Mouse (Mus musculus): ENCODE data around the gene Mapkap1. TPM values are rescaled to one million over a fixed set of nuclear protein-coding genes. Genes with fewer than 3 reads are reported as not detected.

Mapkap1 gene
- polyA plus RNA-seq, 1 experiment from 2014 or later: 108 TPM

DNA sequence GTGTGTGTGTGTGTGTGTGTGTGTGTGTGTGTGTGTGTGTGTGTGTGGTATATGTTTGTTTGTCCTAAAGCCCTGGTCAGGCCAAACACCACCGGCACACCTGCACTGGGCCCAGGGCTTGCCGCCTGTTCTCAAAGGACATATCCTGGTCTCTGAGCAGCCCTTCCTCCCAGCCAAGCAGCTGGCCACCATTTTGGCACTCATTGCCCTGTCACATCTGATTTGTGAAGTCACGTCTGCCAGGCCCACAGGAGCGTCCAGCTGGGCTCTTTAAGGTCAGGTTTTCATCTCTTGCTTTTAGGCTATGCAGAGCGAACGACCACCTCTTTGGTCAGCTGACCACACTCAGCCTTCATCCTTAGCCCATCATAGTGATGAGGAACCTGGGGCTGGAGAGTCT, 223.9 kb downstream of the Mapkap1 start:
- H3K27ac ChIP-seq (ENCODE audit: low read depth, low read length): no peak overlapping the region
- WGBS: 63% methylated on average over 6 of the region's 6 CpGs
- H3K4me1 ChIP-seq (ENCODE audit: control insufficient read depth, insufficient read depth, low read length): no peaks in the 10 kb centered on the region
- H3K4me3 ChIP-seq (ENCODE audit: low read depth, low read length): no peak overlapping the region
- H3K4me2 ChIP-seq (ENCODE audit: low read depth): no peak overlapping the region
- no peaks in the 10 kb centered on the region for H3K27me3 ChIP-seq (ENCODE audit: control insufficient read depth, insufficient read depth, low read length)
- no peaks in the 10 kb centered on the region for H3K9me3 ChIP-seq (ENCODE audit: control insufficient read depth, low read length)
- no peak overlapping the region for H3K9ac ChIP-seq (ENCODE audit: low read length)
- DNase-seq (ENCODE audit: low spot score) (no peak), ATAC-seq (ENCODE audit: insufficient read depth, low FRiP score, low TSS enrichment) (no peak)
- H3K36me3 ChIP-seq (ENCODE audit: control insufficient read depth, insufficient read depth, low read length): no peaks in the 10 kb centered on the region

DNA sequence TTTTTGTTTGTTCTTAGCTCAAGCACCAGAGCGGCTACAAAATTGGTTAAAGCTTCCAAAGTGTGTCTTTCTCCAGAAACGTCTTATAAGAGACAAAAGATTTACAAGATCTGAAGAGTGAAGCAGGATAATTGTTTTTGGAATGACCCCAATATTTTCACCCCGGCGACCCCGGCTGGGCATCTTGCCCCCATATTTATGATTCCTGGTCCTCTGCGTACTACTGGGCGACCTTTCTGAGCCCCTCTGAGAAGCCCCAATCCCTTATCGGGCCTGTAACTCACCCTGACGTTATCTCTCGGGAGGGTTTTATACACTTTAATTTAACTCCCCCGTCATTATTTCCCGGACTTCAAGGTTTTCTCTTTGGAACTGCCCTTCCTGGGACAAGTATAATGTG, 225.5 kb downstream of the Mapkap1 start:
- Histone ChIP-seq H3K4me2 (ENCODE audit: low read depth) (no peak overlapping the region), H3K27ac (ENCODE audit: low read depth, low read length) (no peak overlapping the region), H3K27me3 (ENCODE audit: control insufficient read depth, insufficient read depth, low read length) (no peaks in the 10 kb centered on the region), H3K9me3 (ENCODE audit: control insufficient read depth, low read length) (no peaks in the 10 kb centered on the region), H3K36me3 (ENCODE audit: control insufficient read depth, insufficient read depth, low read length) (no peaks in the 10 kb centered on the region), H3K4me3 (ENCODE audit: low read depth, low read length) (no peak overlapping the region), H3K4me1 (ENCODE audit: control insufficient read depth, insufficient read depth, low read length) (no peaks in the 10 kb centered on the region), H3K9ac (ENCODE audit: low read length) (no peak overlapping the region)
- 79% methylated on average over 12 of the region's 12 CpGs for whole genome bisulfite sequencing
- ATAC-seq (ENCODE audit: insufficient read depth, low FRiP score, low TSS enrichment): no peak
- no peak for DNase-seq (ENCODE audit: low spot score)

DNA sequence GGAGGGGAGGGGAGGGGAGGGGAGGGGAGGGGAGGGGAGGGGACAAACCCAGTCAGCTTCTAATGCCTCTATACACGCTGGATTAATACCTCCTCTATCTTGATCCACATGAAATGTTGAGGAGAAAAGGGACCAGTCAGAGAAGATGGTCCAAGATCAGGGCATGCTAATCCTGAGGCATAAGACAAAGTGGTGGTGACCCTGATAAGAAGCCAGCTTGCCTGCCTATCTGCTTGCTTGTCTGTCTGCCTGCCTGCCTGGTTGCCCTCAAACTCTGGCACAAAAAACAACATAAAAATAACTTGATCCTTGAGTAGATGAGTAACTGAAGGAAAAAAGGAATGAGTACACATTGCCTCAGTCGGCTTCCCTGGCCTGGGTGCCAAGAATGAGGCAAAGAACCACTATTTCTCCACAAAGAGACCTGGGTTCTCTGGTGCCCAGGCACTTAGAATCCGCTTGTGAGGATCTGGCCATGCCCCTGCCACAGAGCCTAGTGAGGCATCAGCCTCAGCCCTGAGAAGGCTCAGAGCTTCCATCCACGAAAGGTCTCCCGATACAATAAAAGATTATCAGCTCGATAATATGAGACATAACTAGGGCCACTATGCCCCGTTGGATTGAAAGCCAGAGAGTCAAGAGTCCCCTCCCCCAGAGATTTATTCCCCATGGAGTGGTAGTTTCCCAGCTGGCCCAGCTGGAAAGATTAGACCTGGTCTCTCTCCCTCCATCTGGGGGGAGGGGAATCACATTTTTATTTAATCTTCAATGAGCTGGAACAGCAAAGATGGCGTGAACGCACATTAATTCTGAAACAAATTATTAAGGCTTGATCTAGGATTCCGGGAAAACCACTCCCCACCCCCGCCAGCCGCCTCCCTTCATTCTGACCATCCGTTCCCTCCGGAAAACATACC, 228.9 kb downstream of the Mapkap1 start:
- H3K4me1 ChIP-seq (ENCODE audit: control insufficient read depth, insufficient read depth, low read length): peaks cover 4% of the 10 kb centered on the region
- H3K27me3 ChIP-seq (ENCODE audit: control insufficient read depth, insufficient read depth, low read length): no peaks in the 10 kb centered on the region
- H3K9me3 ChIP-seq (ENCODE audit: control insufficient read depth, low read length): no peaks in the 10 kb centered on the region
- H3K27ac ChIP-seq (ENCODE audit: low read depth, low read length): 0 out of 2 replicates have a peak overlapping the region, but pooled peaks have one; percentile 27
- no peaks in the 10 kb centered on the region for H3K36me3 ChIP-seq (ENCODE audit: control insufficient read depth, insufficient read depth, low read length)
- H3K9ac ChIP-seq (ENCODE audit: low read length): no peak overlapping the region
- no peak overlapping the region for H3K4me2 ChIP-seq (ENCODE audit: low read depth)
- H3K4me3 ChIP-seq (ENCODE audit: low read depth, low read length): no peak overlapping the region
- peak; percentile 34 for DNase-seq (ENCODE audit: low spot score)
- 68% methylated on average over 14 of the region's 14 CpGs for WGBS
- no peak for ATAC-seq (ENCODE audit: insufficient read depth, low FRiP score, low TSS enrichment)

DNA sequence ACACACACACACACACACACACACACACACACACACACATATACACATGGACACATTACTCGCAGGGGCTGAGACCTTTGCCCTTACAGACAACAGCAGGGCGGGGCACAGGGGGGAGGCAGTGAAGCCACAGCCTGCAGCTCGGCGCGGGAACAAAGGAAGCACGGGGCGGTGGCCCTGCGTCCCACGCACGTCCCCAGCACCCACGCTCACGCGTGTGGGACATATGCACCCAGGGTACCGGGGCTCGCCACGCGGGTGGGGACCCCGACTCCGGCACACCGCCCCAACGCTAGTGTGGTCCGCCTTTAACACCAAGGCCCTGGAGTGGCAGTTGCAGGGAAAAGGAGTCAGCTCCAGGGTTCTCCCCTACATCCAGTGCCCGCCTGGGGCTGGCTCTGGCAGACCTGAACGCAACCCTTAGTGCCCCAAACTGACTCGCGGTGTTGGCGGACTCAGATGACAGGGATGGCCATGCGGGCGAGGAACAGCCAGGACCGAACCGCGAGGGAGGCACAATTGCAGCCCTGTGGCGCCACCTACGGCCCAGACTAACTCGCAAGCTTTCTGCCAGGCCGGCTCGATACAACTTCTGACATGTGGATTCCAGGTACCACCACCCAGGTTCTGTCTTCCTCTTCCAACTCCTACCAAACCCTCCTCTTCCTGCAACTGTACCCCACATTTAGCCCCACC, 232.5 kb downstream of the Mapkap1 start:
- H3K4me3 ChIP-seq (ENCODE audit: low read depth, low read length): peak overlapping the region; percentile 32
- H3K4me2 ChIP-seq (ENCODE audit: low read depth): peak overlapping the region; percentile 87
- H3K36me3 ChIP-seq (ENCODE audit: control insufficient read depth, insufficient read depth, low read length): no peaks in the 10 kb centered on the region
- peak; percentile 89 for DNase-seq (ENCODE audit: low spot score)
- no peaks in the 10 kb centered on the region for H3K9me3 ChIP-seq (ENCODE audit: control insufficient read depth, low read length)
- no peaks in the 10 kb centered on the region for H3K27me3 ChIP-seq (ENCODE audit: control insufficient read depth, insufficient read depth, low read length)
- peak; percentile 54; the same call in 1 of the 2 replicates for ATAC-seq (ENCODE audit: insufficient read depth, low FRiP score, low TSS enrichment)
- H3K4me1 ChIP-seq (ENCODE audit: control insufficient read depth, insufficient read depth, low read length): peaks cover 4% of the 10 kb centered on the region
- 10% methylated on average over 35 of the region's 37 CpGs for WGBS
- peak overlapping the region; percentile 56; the same call in 1 of the 2 replicates for H3K27ac ChIP-seq (ENCODE audit: low read depth, low read length)
- H3K9ac ChIP-seq (ENCODE audit: low read length): peak overlapping the region; percentile 65

DNA sequence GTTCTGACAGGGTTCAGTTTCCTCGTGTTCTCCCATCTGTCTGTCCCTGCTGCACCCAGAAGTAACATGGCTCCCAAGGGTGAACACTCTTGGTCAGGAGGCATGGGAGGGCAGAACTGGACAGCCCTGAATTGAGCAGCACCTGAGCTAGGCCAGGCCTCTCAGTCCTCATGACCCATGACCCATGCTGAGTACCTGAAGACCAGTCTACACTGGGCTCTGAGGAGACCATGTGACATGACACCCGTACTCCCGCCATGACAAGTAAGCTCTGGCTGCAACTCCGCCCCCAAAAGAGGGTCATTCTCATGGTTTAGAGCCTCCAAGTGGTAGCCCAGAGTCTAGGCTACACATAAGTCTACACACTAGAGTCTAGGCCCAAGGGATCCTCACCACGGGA, 233.2 kb downstream of the Mapkap1 start:
- Histone ChIP-seq H3K27me3 (ENCODE audit: control insufficient read depth, insufficient read depth, low read length) (no peaks in the 10 kb centered on the region), H3K4me2 (ENCODE audit: low read depth) (no peak overlapping the region), H3K9ac (ENCODE audit: low read length) (no peak overlapping the region), H3K9me3 (ENCODE audit: control insufficient read depth, low read length) (no peaks in the 10 kb centered on the region), H3K27ac (ENCODE audit: low read depth, low read length) (no peak overlapping the region), H3K36me3 (ENCODE audit: control insufficient read depth, insufficient read depth, low read length) (no peaks in the 10 kb centered on the region), H3K4me3 (ENCODE audit: low read depth, low read length) (no peak overlapping the region), H3K4me1 (ENCODE audit: control insufficient read depth, insufficient read depth, low read length) (peaks cover 4% of the 10 kb centered on the region)
- ATAC-seq (ENCODE audit: insufficient read depth, low FRiP score, low TSS enrichment) (peak; percentile 32; the same call in 1 of the 2 replicates), DNase-seq (ENCODE audit: low spot score) (no peak)
- 75% methylated on average over 5 of the region's 5 CpGs for WGBS

DNA sequence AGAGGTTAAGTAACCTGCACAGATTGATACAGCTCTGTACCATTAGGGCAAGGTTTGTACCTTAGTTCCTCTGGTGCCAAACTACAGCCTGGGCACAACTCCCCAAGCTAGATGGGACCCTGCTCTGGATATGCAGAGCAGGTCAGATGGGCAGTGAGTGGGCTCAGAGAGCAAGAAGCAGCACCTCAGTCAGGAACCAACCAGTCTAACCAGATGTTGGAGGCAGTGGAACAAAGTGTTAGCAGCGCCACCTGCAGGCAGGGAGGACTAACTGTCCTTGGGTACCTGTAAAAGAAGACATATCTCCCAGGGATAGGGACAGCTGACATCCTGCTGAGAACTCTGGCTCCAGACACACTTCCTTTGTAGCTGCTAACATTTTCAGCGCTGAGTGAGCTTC, 235.8 kb downstream of the Mapkap1 start:
- H3K9ac ChIP-seq (ENCODE audit: low read length): no peak overlapping the region
- WGBS: 28% methylated on average over 2 of the region's 2 CpGs
- ATAC-seq (ENCODE audit: insufficient read depth, low FRiP score, low TSS enrichment) (no peak), DNase-seq (ENCODE audit: low spot score) (peak; percentile 46)
- H3K4me2 ChIP-seq (ENCODE audit: low read depth): no peak overlapping the region
- no peaks in the 10 kb centered on the region for H3K36me3 ChIP-seq (ENCODE audit: control insufficient read depth, insufficient read depth, low read length)
- H3K4me3 ChIP-seq (ENCODE audit: low read depth, low read length): no peak overlapping the region
- H3K27me3 ChIP-seq (ENCODE audit: control insufficient read depth, insufficient read depth, low read length): no peaks in the 10 kb centered on the region
- H3K4me1 ChIP-seq (ENCODE audit: control insufficient read depth, insufficient read depth, low read length): peaks cover 7% of the 10 kb centered on the region
- no peaks in the 10 kb centered on the region for H3K9me3 ChIP-seq (ENCODE audit: control insufficient read depth, low read length)
- no peak overlapping the region for H3K27ac ChIP-seq (ENCODE audit: low read depth, low read length)

DNA sequence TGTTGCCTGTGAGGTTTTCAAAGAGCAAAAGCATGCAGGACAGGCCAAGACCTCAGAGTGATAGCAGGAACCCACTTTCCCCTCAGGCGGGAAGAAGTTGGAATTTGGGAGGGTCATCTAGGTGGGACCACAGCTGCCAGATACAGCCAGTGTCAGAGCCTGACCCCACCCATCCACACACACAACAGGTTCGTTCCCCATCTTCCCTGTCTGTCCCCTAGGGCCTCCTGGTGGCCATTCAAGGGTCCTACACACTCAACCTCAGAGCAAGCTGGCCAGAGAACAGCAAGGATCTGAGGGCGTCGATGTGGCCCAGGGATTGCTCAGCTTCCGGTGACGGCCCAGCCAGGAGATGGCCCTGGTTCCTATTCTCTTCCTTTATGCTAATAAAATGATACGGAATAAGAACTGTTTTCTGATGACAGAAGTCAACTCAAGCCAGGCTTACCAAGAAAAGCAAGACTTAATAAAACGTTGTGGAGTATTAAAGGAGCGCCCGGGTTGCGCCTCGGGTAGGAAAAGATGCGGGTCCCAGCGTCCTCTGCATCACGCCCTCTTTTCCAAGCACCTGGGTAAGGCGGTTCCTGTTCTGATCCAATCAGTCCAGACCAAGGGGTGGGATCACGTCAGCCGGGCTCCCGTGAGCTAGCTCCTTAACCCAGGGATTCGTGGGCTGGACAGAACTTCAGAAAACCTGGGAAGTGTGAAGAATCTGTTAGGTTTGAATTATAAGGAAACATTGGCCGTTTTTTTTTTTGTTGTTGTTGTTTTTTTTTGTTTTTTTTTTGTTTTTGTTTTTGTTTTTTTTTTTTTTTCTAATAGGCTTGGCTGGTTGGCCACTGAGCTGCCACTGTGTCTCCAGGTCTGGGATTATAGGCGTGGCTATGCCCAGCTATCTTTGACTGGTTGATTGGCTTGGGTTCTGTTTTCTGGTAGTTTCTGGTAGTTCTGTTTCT, 238.3 kb downstream of the Mapkap1 start:
- no peak overlapping the region for H3K4me3 ChIP-seq (ENCODE audit: low read depth, low read length)
- 0 out of 2 replicates have a peak, but pooled peaks cover 3% of the 10 kb centered on the region for H3K4me1 ChIP-seq (ENCODE audit: control insufficient read depth, insufficient read depth, low read length)
- no peaks in the 10 kb centered on the region for H3K36me3 ChIP-seq (ENCODE audit: control insufficient read depth, insufficient read depth, low read length)
- H3K27me3 ChIP-seq (ENCODE audit: control insufficient read depth, insufficient read depth, low read length): no peaks in the 10 kb centered on the region
- H3K27ac ChIP-seq (ENCODE audit: low read depth, low read length): no peak overlapping the region
- DNase-seq (ENCODE audit: low spot score) (no peak), ATAC-seq (ENCODE audit: insufficient read depth, low FRiP score, low TSS enrichment) (no peak)
- no peaks in the 10 kb centered on the region for H3K9me3 ChIP-seq (ENCODE audit: control insufficient read depth, low read length)
- no peak overlapping the region for H3K4me2 ChIP-seq (ENCODE audit: low read depth)
- WGBS: 37% methylated on average over 22 of the region's 22 CpGs
- no peak overlapping the region for H3K9ac ChIP-seq (ENCODE audit: low read length)

DNA sequence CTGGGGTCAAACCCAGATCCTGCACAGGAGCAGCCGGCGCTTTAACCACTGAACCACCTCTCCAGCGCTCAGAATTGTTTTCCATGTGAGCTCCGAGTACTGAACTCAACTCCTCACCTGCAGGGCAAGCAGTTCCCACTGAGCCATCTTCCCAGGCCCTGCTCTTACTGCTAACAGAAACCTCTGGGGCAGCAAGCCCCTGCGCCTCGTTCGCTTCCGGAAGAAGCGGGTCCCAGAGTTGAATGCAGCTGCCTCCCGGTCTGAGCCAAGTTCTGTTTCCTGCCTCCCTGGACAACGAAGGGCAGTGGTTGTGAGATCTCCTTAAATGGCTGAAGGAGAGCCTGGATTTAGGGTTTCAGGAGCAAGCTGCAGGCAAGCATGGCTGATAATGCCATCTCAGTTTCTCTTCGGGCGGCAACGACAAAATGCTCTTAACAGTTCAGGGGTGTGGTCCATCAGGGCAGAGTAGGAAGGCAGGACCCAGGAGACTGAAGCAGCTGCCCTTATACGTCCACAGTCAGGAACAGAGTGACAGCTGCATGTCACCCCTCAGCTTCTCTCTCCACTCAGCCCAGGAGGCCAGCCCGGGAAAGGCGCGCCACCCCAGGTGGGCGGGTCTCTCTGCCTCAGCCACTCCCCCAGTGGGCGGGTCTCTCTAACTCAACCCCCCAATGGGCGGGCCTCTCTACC, 239.4 kb downstream of the Mapkap1 start:
- Histone ChIP-seq H3K9ac (ENCODE audit: low read length) (peak overlapping the region; percentile 36; the same call in 1 of the 2 replicates), H3K36me3 (ENCODE audit: control insufficient read depth, insufficient read depth, low read length) (no peaks in the 10 kb centered on the region)
- 19% methylated on average over 21 of the region's 21 CpGs for WGBS

More for the DNA sequence above, 239.4 kb downstream of the Mapkap1 start:
- Histone ChIP-seq H3K27ac (ENCODE audit: low read depth, low read length) (no peak overlapping the region), H3K4me2 (ENCODE audit: low read depth) (peak overlapping the region; percentile 49), H3K9me3 (ENCODE audit: control insufficient read depth, low read length) (no peaks in the 10 kb centered on the region), H3K4me3 (ENCODE audit: low read depth, low read length) (peak overlapping the region; percentile 27), H3K27me3 (ENCODE audit: control insufficient read depth, insufficient read depth, low read length) (no peaks in the 10 kb centered on the region), H3K4me1 (ENCODE audit: control insufficient read depth, insufficient read depth, low read length) (0 out of 2 replicates have a peak, but pooled peaks cover 3% of the 10 kb centered on the region)
- DNase-seq (ENCODE audit: low spot score) (peak; percentile 67), ATAC-seq (ENCODE audit: insufficient read depth, low FRiP score, low TSS enrichment) (peak; percentile 74)

Measured in neural tube, embryonic 11.5 days (tissue).